Mouse (Mus musculus): Measurements from ENCODE around the gene Fgfr2. TPM values are rescaled to one million over a fixed set of nuclear protein-coding genes. Genes with fewer than 3 reads are reported as not detected.

The Fgfr2 gene
- polyA plus RNA-seq, 1 experiment from 2014 or later, result 93.4 TPM

DNA sequence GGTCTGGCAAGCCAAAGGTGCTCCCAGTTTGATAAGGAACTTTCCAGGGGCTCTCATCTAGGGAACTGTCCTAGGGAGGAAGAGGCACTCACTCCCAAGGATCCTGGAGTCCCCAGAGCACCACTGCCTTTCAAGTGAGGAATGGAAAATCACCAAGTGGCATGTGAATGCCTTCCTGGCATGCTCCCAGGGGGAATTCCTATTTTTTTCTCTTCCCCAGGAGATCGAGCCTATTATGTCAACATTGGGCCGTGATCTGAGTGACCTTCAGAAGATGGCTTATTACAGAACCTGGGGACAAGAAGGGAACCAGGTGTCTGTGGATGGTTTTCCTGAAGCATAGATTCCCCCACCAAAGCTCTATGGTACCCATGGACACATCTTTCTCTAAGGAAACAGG is 371.4 kb downstream of the Fgfr2 start:
- Histone ChIP-seq H3K4me1 (ENCODE audit: control insufficient read depth, insufficient read depth, low read length) (peaks cover 21% of the 10 kb centered on the region), H3K9ac (ENCODE audit: low read length) (no peak overlapping the region), H3K4me2 (ENCODE audit: low read depth, low read length) (no peak overlapping the region), H3K27ac (ENCODE audit: low read length) (no peak overlapping the region), H3K4me3 (replicated peaks; ENCODE audit: low read length) (no peak overlapping the region), H3K27me3 (ENCODE audit: control insufficient read depth, insufficient read depth, low read length) (no peaks in the 10 kb centered on the region), H3K36me3 (ENCODE audit: control insufficient read depth, insufficient read depth, low read length) (no peaks in the 10 kb centered on the region), H3K9me3 (replicated peaks; ENCODE audit: control insufficient read depth, low read length) (no peaks in the 10 kb centered on the region)
- no peak for ATAC-seq (ENCODE audit: insufficient read depth, low FRiP score)
- 46% methylated on average over 2 of the region's 2 CpGs for WGBS

DNA sequence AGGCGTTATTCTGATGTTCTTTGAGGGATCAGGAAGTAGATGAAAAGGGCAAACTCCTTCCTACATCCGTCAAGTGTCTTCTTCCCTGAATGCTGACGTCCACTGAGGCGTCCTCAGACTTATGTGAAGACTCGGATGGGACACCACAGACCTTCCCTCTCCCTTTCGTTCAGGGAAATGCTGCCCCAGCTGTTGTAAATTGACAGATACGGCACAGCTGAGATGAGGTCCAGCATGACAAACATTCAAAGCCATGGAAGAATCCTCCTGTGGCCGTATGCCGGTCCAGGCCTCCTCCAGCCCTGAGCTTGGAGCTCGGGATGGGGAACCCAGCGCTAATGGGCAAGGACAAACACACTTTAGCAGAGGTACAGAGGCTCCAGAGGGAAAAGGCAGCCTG is 373.6 kb downstream of the Fgfr2 start:
- no peak overlapping the region for H3K27ac ChIP-seq (ENCODE audit: low read length)
- H3K36me3 ChIP-seq (ENCODE audit: control insufficient read depth, insufficient read depth, low read length), result no peaks in the 10 kb centered on the region
- H3K9me3 ChIP-seq (replicated peaks; ENCODE audit: control insufficient read depth, low read length), result no peaks in the 10 kb centered on the region
- 87% methylated on average over 11 of the region's 11 CpGs for WGBS
- H3K9ac ChIP-seq (ENCODE audit: low read length), result no peak overlapping the region
- no peak for ATAC-seq (ENCODE audit: insufficient read depth, low FRiP score)
- H3K4me2 ChIP-seq (ENCODE audit: low read depth, low read length), result no peak overlapping the region
- H3K4me1 ChIP-seq (ENCODE audit: control insufficient read depth, insufficient read depth, low read length), result peaks cover 16% of the 10 kb centered on the region
- H3K4me3 ChIP-seq (replicated peaks; ENCODE audit: low read length), result no peak overlapping the region
- H3K27me3 ChIP-seq (ENCODE audit: control insufficient read depth, insufficient read depth, low read length), result no peaks in the 10 kb centered on the region

DNA sequence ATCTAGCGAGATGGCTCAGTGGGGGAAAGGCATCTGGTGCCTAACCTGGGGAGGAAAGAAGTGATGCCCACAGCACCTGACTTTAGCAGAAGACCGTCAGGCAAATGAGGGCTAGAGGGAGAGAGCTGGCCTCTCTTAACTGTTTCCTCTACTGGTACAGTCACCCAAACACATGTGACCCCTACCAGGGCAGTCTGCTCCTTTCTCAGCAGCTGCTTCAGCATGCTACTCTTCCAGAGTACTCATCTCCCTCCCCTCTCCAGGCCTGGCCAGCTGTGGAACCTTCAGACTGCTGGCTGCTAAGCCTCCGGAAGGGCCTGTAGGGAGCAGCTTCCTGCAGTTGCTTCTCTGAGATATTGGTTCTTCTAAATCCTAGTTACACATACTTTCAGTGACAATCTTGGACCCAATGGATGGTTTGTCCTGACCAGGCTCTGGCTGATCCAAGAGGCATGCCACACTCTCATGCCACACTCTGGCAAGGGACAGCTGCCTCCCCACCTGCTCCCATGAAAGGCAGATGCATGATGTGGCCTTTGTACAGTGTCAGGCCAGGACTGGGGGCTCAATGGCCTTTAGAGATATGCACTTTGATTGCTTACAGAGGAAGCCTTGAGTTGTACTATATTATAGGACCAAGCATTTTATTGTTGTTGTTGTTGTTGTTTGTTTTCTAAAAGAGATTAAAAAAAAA is 374.9 kb downstream of the Fgfr2 start:
- no peaks in the 10 kb centered on the region for H3K27me3 ChIP-seq (ENCODE audit: control insufficient read depth, insufficient read depth, low read length)
- no peak overlapping the region for H3K4me3 ChIP-seq (replicated peaks; ENCODE audit: low read length)
- H3K9ac ChIP-seq (ENCODE audit: low read length), result 0 out of 2 replicates have a peak overlapping the region, but pooled peaks have one; percentile 22
- ATAC-seq (ENCODE audit: insufficient read depth, low FRiP score), result 0 out of 2 replicates have a peak, but pooled peaks have one; percentile 10
- no peak overlapping the region for H3K4me2 ChIP-seq (ENCODE audit: low read depth, low read length)
- H3K27ac ChIP-seq (ENCODE audit: low read length), result peak overlapping the region; percentile 21; the same call in 1 of the 2 replicates
- no peaks in the 10 kb centered on the region for H3K36me3 ChIP-seq (ENCODE audit: control insufficient read depth, insufficient read depth, low read length)
- H3K9me3 ChIP-seq (replicated peaks; ENCODE audit: control insufficient read depth, low read length), result no peaks in the 10 kb centered on the region
- 58% methylated on average over 3 of the region's 3 CpGs for WGBS
- peaks cover 5% of the 10 kb centered on the region for H3K4me1 ChIP-seq (ENCODE audit: control insufficient read depth, insufficient read depth, low read length)

DNA sequence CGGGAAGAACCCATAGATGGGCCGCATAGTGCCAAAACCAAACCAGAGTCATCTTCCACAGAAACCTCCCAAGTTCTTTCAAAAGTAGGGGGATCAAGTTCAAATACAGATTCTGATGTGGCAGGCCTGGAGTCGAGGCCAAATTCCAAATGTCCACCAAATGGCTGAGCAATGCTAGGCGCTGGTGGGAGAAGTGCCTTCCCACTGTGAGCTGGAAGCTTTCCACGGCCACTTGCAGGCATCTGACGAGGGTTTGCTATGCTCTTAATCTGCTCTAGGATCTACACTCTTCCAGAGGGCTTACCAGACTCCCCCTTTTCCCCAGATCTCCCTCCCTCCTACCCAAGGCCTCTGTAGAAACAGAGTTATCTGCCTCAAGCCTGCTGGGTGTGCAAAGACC is 376.1 kb downstream of the Fgfr2 start:
- Histone ChIP-seq H3K4me1 (ENCODE audit: control insufficient read depth, insufficient read depth, low read length) (peaks cover 5% of the 10 kb centered on the region), H3K9me3 (replicated peaks; ENCODE audit: control insufficient read depth, low read length) (no peaks in the 10 kb centered on the region), H3K4me2 (ENCODE audit: low read depth, low read length) (no peak overlapping the region), H3K9ac (ENCODE audit: low read length) (no peak overlapping the region), H3K36me3 (ENCODE audit: control insufficient read depth, insufficient read depth, low read length) (no peaks in the 10 kb centered on the region), H3K27ac (ENCODE audit: low read length) (no peak overlapping the region), H3K4me3 (replicated peaks; ENCODE audit: low read length) (no peak overlapping the region), H3K27me3 (ENCODE audit: control insufficient read depth, insufficient read depth, low read length) (no peaks in the 10 kb centered on the region)
- 65% methylated on average over 6 of the region's 6 CpGs for WGBS
- no peak for ATAC-seq (ENCODE audit: insufficient read depth, low FRiP score)

DNA sequence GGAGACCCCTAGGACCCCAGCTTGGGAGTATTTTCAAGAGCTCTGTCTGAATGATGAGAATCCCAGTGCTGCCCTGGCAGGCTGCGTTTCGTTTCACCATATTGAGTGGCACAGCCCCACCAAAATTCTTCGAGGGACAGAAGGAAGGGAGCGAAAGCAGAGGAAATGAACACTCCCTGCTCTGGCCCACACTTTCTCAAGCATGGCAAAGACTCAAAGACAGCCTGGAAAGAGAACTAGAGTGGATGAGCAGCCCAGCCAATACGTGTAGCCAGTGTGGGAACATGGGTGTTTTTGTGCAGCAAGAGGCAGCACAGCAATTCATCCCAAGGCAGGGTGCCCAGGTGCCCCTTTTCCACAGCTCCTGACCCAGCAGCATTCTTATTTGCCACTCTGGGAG is 380.2 kb downstream of the Fgfr2 start:
- no peak overlapping the region for H3K27ac ChIP-seq (ENCODE audit: low read length)
- H3K36me3 ChIP-seq (ENCODE audit: control insufficient read depth, insufficient read depth, low read length), result 0 out of 2 replicates have a peak, but pooled peaks cover 3% of the 10 kb centered on the region
- no peak overlapping the region for H3K4me3 ChIP-seq (replicated peaks; ENCODE audit: low read length)
- WGBS, result 91% methylated on average over 5 of the region's 5 CpGs
- H3K27me3 ChIP-seq (ENCODE audit: control insufficient read depth, insufficient read depth, low read length), result no peaks in the 10 kb centered on the region
- ATAC-seq (ENCODE audit: insufficient read depth, low FRiP score), result no peak
- no peaks in the 10 kb centered on the region for H3K9me3 ChIP-seq (replicated peaks; ENCODE audit: control insufficient read depth, low read length)
- no peak overlapping the region for H3K9ac ChIP-seq (ENCODE audit: low read length)
- no peak overlapping the region for H3K4me2 ChIP-seq (ENCODE audit: low read depth, low read length)
- no peaks in the 10 kb centered on the region for H3K4me1 ChIP-seq (ENCODE audit: control insufficient read depth, insufficient read depth, low read length)

DNA sequence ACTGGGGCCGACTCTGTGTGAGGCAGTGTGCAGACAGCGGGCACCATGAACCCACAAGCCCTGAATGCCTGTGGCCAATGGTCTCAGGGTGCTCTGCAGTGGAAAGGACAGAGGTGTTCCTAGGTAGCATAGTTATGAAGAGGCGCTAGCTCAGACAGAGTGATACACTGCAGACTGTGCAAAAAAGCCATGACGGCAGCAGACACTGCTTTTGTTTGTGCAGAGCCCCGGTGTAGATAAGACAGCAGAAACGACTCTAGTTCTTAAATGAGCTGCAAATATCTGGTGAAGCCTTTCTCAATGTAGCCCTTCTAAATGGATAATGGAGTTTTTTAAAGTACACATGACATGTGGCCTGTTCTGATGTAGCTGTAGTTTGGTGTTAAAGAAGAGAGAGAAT is 383.3 kb downstream of the Fgfr2 start:
- no peak for ATAC-seq (ENCODE audit: insufficient read depth, low FRiP score)
- H3K27ac ChIP-seq (ENCODE audit: low read length), result no peak overlapping the region
- 65% methylated on average over 6 of the region's 6 CpGs for WGBS
- H3K4me3 ChIP-seq (replicated peaks; ENCODE audit: low read length), result no peak overlapping the region
- no peaks in the 10 kb centered on the region for H3K9me3 ChIP-seq (replicated peaks; ENCODE audit: control insufficient read depth, low read length)
- H3K4me1 ChIP-seq (ENCODE audit: control insufficient read depth, insufficient read depth, low read length), result peaks cover 17% of the 10 kb centered on the region
- no peak overlapping the region for H3K9ac ChIP-seq (ENCODE audit: low read length)
- H3K36me3 ChIP-seq (ENCODE audit: control insufficient read depth, insufficient read depth, low read length), result 0 out of 2 replicates have a peak, but pooled peaks cover 3% of the 10 kb centered on the region
- no peak overlapping the region for H3K4me2 ChIP-seq (ENCODE audit: low read depth, low read length)
- H3K27me3 ChIP-seq (ENCODE audit: control insufficient read depth, insufficient read depth, low read length), result no peaks in the 10 kb centered on the region

DNA sequence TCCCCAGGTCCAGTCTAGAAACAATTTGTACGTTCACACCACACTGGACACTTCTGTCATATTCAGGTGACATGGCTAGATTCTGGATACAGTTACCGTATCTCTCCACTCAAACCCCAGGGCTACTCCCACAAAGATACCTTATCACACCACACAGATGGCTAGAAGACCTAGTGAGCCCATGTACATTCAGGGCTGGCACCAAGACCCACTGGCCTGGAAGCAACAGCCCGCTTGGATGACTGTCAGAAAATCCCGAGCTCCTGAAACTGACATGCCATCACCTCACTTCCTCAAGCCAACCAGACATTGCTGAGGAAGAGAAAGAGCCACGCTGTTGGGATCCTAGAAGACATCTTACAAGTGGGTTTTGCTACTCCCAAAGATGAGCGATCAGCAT is 384.3 kb downstream of the Fgfr2 start:
- 87% methylated on average over 6 of the region's 6 CpGs for WGBS
- no peak for ATAC-seq (ENCODE audit: insufficient read depth, low FRiP score)

DNA sequence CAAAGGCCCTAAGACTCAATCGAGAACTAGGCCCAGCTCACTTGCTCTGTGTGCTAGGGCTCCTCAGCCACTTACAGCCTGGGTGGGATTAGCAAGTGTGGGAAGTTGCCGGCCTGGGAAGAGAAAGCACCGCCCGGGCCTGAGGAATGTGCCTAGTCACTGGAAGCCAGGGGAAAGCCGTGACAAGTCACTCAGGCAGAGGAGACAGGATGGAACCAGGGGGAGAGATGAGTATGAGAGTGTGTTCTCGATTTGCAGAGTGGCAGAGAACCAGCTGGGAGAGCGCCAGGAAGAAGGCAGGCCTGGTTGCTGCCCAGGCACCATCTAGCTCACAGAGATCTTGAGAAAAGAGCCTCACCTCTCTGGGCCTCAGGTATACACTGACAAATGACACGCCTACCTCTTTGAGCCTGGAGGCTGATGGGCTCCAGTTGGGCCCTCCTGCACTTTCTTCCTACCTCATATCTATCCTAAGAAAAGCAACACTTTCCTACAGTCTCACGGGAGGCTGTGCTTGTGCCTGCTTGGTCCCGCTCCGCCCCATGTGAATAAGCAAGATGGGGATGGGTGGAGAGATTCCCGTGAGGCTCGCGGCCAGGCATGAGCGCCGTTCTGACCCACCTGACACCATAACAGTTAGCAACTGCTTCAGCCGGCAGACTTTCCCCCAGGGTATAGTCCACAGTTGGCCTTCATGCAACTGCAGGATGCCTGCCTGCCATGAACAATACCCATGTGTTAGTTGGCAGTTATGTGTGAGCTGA is 386.9 kb downstream of the Fgfr2 start:
- peak overlapping the region; percentile 57; the same call in 1 of the 2 replicates for H3K9ac ChIP-seq (ENCODE audit: low read length)
- 56% methylated on average over 17 of the region's 17 CpGs for WGBS
- peaks cover 17% of the 10 kb centered on the region for H3K4me1 ChIP-seq (ENCODE audit: control insufficient read depth, insufficient read depth, low read length)
- H3K9me3 ChIP-seq (replicated peaks; ENCODE audit: control insufficient read depth, low read length), result no peaks in the 10 kb centered on the region
- H3K27ac ChIP-seq (ENCODE audit: low read length), result peak overlapping the region; percentile 73
- no peak overlapping the region for H3K4me3 ChIP-seq (replicated peaks; ENCODE audit: low read length)
- peak; percentile 45; the same call in 1 of the 2 replicates for ATAC-seq (ENCODE audit: insufficient read depth, low FRiP score)
- H3K4me2 ChIP-seq (ENCODE audit: low read depth, low read length), result no peak overlapping the region
- 0 out of 2 replicates have a peak, but pooled peaks cover 3% of the 10 kb centered on the region for H3K36me3 ChIP-seq (ENCODE audit: control insufficient read depth, insufficient read depth, low read length)
- no peaks in the 10 kb centered on the region for H3K27me3 ChIP-seq (ENCODE audit: control insufficient read depth, insufficient read depth, low read length)

More for the DNA sequence above, 384.3 kb downstream of the Fgfr2 start:
- Histone ChIP-seq H3K4me1 (ENCODE audit: control insufficient read depth, insufficient read depth, low read length) (peaks cover 17% of the 10 kb centered on the region), H3K4me2 (ENCODE audit: low read depth, low read length) (no peak overlapping the region), H3K27ac (ENCODE audit: low read length) (no peak overlapping the region), H3K4me3 (replicated peaks; ENCODE audit: low read length) (no peak overlapping the region), H3K36me3 (ENCODE audit: control insufficient read depth, insufficient read depth, low read length) (0 out of 2 replicates have a peak, but pooled peaks cover 3% of the 10 kb centered on the region), H3K27me3 (ENCODE audit: control insufficient read depth, insufficient read depth, low read length) (no peaks in the 10 kb centered on the region), H3K9me3 (replicated peaks; ENCODE audit: control insufficient read depth, low read length) (no peaks in the 10 kb centered on the region), H3K9ac (ENCODE audit: low read length) (no peak overlapping the region)

DNA sequence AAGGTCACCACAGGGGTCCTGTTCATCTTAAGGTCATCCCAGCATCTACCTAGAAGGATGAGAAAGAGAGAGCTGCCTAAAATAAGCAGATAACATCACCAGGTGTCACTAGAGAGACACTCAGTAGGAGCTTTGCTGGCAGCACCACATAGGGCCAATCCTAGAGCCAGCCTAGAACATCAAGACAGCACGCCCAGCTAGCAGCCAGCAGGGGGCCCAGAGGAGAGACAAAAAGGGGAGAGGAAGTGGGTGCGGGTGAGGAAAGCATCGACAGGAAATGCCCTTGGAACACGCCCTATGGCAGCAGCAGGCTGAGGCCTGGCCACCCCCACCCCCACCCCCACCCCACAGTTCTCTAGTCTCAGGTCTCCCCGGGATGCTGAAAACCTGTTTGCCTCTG is 388.0 kb downstream of the Fgfr2 start:
- no peak overlapping the region for H3K4me2 ChIP-seq (ENCODE audit: low read depth, low read length)
- H3K4me3 ChIP-seq (replicated peaks; ENCODE audit: low read length), result no peak overlapping the region
- peak overlapping the region; percentile 73; the same call in 1 of the 2 replicates for H3K27ac ChIP-seq (ENCODE audit: low read length)
- H3K4me1 ChIP-seq (ENCODE audit: control insufficient read depth, insufficient read depth, low read length), result peaks cover 17% of the 10 kb centered on the region
- H3K9me3 ChIP-seq (replicated peaks; ENCODE audit: control insufficient read depth, low read length), result no peaks in the 10 kb centered on the region
- H3K36me3 ChIP-seq (ENCODE audit: control insufficient read depth, insufficient read depth, low read length), result 0 out of 2 replicates have a peak, but pooled peaks cover 3% of the 10 kb centered on the region
- WGBS, result 32% methylated on average over 5 of the region's 5 CpGs
- H3K27me3 ChIP-seq (ENCODE audit: control insufficient read depth, insufficient read depth, low read length), result no peaks in the 10 kb centered on the region
- no peak overlapping the region for H3K9ac ChIP-seq (ENCODE audit: low read length)
- ATAC-seq (ENCODE audit: insufficient read depth, low FRiP score), result no peak

Measured in stomach, embryonic 16.5 days (tissue).